ENCODE assay signal across 15 mouse cellular contexts in genomic region chr15:41936697-41937096, GRCm38 (mm10).
DNase-seq lines count a peak whose midpoint lies in the region; ATAC-seq and TF ChIP-seq lines count a peak whose summit lies in the region.
"Had no signal": no experiment of that assay in that cellular context is flagged by ENCODE, and none has a peak within 500 bp of the region (broad histone marks: within the 10 kb centered on the region; RNA-seq: fewer than 3 reads in every experiment).

No protein-coding gene starts in this region.

- intact Hi-C loops in gastrocnemius, adult 2 months (cut with DNase I), result no loop called here

- no peak overlapping the region for H3K27ac ChIP-seq in kidney, embryonic 16.5 days (ENCODE audit: low read length)
- H3K27ac ChIP-seq in neural tube, embryonic 12.5 days, result no peak overlapping the region
- no peak overlapping the region for H3K27ac ChIP-seq in neural tube, embryonic 15.5 days (replicated peaks)
- H3K27ac ChIP-seq in gastrocnemius, adult 2 months, result no peak overlapping the region
- H3K27ac ChIP-seq: liver, embryonic 13.5 days; macrophage had no signal

- no peak overlapping the region for H3K4me2 ChIP-seq in kidney, embryonic 16.5 days (replicated peaks; ENCODE audit: low read depth, low read length)
- H3K4me2 ChIP-seq in neural tube, embryonic 12.5 days (replicated peaks), result no peak overlapping the region
- no peak overlapping the region for H3K4me2 ChIP-seq in neural tube, embryonic 15.5 days
- H3K4me2 ChIP-seq: liver, embryonic 13.5 days had no signal

- DNase-seq in kidney, adult 8-10 months, result no peak
- peak; percentile 37 for DNase-seq in brain, adult 2 months (ENCODE audit: low read depth, low spot score)
- DNase-seq in yolk sac, embryonic 10.5 days (ENCODE audit: low spot score), result no peak
- DNase-seq in gastrocnemius, adult 2 months, result no peak
- DNase-seq: adrenal gland, adult 8-10 months; cerebellum, adult 9-11 months; embryo, embryonic 11 days; kidney, adult 9 months; liver, embryonic 13.5 days; right cerebral cortex, postnatal 4 days; thymus, adult 18-20 months had no signal

- 41% methylated on average over 2 of the region's 2 CpGs for WGBS in kidney, embryonic 16.5 days
- 38% methylated on average over 2 of the region's 2 CpGs for WGBS in neural tube, embryonic 12.5 days
- WGBS in neural tube, embryonic 15.5 days, result 48% methylated on average over 2 of the region's 2 CpGs

- H3K4me3 ChIP-seq in kidney, embryonic 16.5 days (ENCODE audit: low read length), result no peak overlapping the region
- H3K4me3 ChIP-seq in neural tube, embryonic 12.5 days, result no peak overlapping the region
- H3K4me3 ChIP-seq in neural tube, embryonic 15.5 days (replicated peaks), result no peak overlapping the region
- H3K4me3 ChIP-seq in gastrocnemius, adult 2 months, result no peak overlapping the region
- H3K4me3 ChIP-seq: liver, embryonic 13.5 days had no signal

- peaks cover 16% of the 10 kb centered on the region for H3K9me3 ChIP-seq in kidney, embryonic 16.5 days (ENCODE audit: low read length)
- peaks cover 10% of the 10 kb centered on the region for H3K9me3 ChIP-seq in neural tube, embryonic 12.5 days
- peaks cover 5% of the 10 kb centered on the region; the same call in 1 of the 2 replicates for H3K9me3 ChIP-seq in neural tube, embryonic 15.5 days (replicated peaks)
- H3K9me3 ChIP-seq: liver, embryonic 13.5 days had no signal

- no peaks in the 10 kb centered on the region for H3K36me3 ChIP-seq in kidney, embryonic 16.5 days (ENCODE audit: insufficient read depth, low read length)
- no peaks in the 10 kb centered on the region for H3K36me3 ChIP-seq in neural tube, embryonic 12.5 days
- no peaks in the 10 kb centered on the region for H3K36me3 ChIP-seq in neural tube, embryonic 15.5 days
- H3K36me3 ChIP-seq: liver, embryonic 13.5 days had no signal

- no peaks in the 10 kb centered on the region for H3K27me3 ChIP-seq in kidney, embryonic 16.5 days (ENCODE audit: insufficient read depth, low read length)
- H3K27me3 ChIP-seq in neural tube, embryonic 12.5 days (replicated peaks), result no peaks in the 10 kb centered on the region
- no peaks in the 10 kb centered on the region for H3K27me3 ChIP-seq in neural tube, embryonic 15.5 days (replicated peaks)
- H3K27me3 ChIP-seq: liver, embryonic 13.5 days had no signal

- no peak for TF ChIP-seq CTCF in gastrocnemius, adult 2 months (IDR thresholded peaks at IDR 0.05)

- no peaks in the 10 kb centered on the region for H3K4me1 ChIP-seq in kidney, embryonic 16.5 days (ENCODE audit: insufficient read depth, low read length)
- H3K4me1 ChIP-seq in neural tube, embryonic 12.5 days, result no peaks in the 10 kb centered on the region
- H3K4me1 ChIP-seq in neural tube, embryonic 15.5 days, result no peaks in the 10 kb centered on the region
- H3K4me1 ChIP-seq: liver, embryonic 13.5 days had no signal

- ATAC-seq in kidney, embryonic 16.5 days (ENCODE audit: low FRiP score, low TSS enrichment), result peak; percentile 69; the same call in 1 of the 2 replicates
- 0 out of 2 replicates have a peak, but pooled peaks have one; percentile 56 for ATAC-seq in neural tube, embryonic 12.5 days (ENCODE audit: low FRiP score, low read depth)
- ATAC-seq in neural tube, embryonic 15.5 days (ENCODE audit: low FRiP score), result no peak

- no peak overlapping the region for H3K9ac ChIP-seq in kidney, embryonic 16.5 days (replicated peaks; ENCODE audit: low read length)
- no peak overlapping the region for H3K9ac ChIP-seq in neural tube, embryonic 12.5 days
- no peak overlapping the region for H3K9ac ChIP-seq in neural tube, embryonic 15.5 days (replicated peaks)
- H3K9ac ChIP-seq: liver, embryonic 13.5 days had no signal
